Mouse (Mus musculus) gastrocnemius, adult 18-20 months (tissue): ENCODE results near the gene Trir. TPM values are rescaled to one million over a fixed set of nuclear protein-coding genes. Genes with fewer than 3 reads are reported as not detected.

Experiments used
- microRNA-seq: library from miRNA; unstranded; fragments of <30 nt; microRNA quantifications from one replicate; pipeline ENCODE4 v1.2.0, GENCODE M21; 2021
- total RNA-seq, 2 experiments: library from RNA; stranded (reverse); gene quantifications; 2 replicates each; pipeline ENCODE4 v1.2.3; 2021

The Trir gene
- total RNA-seq, 2 experiments from 2014 or later: 70.4 to 78.8 TPM

Small RNA genes lying within 50 kb of the gene (microRNA-seq; reads per million reads assigned to microRNA genes)
- gene Mir7070: not detected

Other genes with a start within 250 kb of the Trir start
- gene Nfix, start 226.5 kb upstream of the Trir start, total RNA-seq: 100 to 1,000 TPM; 481 to 528 TPM
- 10 to 100 TPM; 12.8 to 12.9 TPM for gene Dand5, start 204.0 kb upstream of the Trir start, total RNA-seq
- gene Gadd45gip1, start 195.3 kb upstream of the Trir start, total RNA-seq: 10 to 100 TPM; 22.9 to 24.2 TPM
- gene Rad23a, start 186.2 kb upstream of the Trir start, total RNA-seq: 100 to 1,000 TPM; 171 to 176 TPM
- 100 to 1,000 TPM; 145 to 160 TPM for gene Calr, start 179.9 kb upstream of the Trir start, total RNA-seq
- gene Farsa, start 169.8 kb upstream of the Trir start, total RNA-seq: 10 to 100 TPM; 22.8 to 25.2 TPM
- gene Syce2, start 154.7 kb upstream of the Trir start, total RNA-seq: 1 to 10 TPM; 1.3 to 1.4 TPM
- gene Gcdh, start 132.9 kb upstream of the Trir start, total RNA-seq: 10 to 100 TPM; 33.7 to 38.2 TPM
- not detected for gene Klf1, start 124.9 kb upstream of the Trir start, total RNA-seq
- 1 to 10 TPM; 6.1 to 6.8 TPM for gene Dnase2a, start 118.3 kb upstream of the Trir start, total RNA-seq
- gene Mast1, start 89.5 kb upstream of the Trir start, total RNA-seq: under 1 TPM in 1 of 2 experiments, not detected in 1; 0.07 TPM
- not detected for gene Rtbdn, start 79.8 kb upstream of the Trir start, total RNA-seq
- not detected for gene Gm49661, start 57.4 kb upstream of the Trir start, total RNA-seq
- gene Prdx2, start 57.2 kb upstream of the Trir start, total RNA-seq: 100 to 1,000 TPM; 193 to 200 TPM
- gene Rnaseh2a, start 57.1 kb upstream of the Trir start, total RNA-seq: 10 to 100 TPM; 21.1 to 21.7 TPM
- gene Junb, start 48.1 kb upstream of the Trir start, total RNA-seq: 10 to 100 TPM in 1 of 2 experiments, 1 to 10 TPM in 1; 9.4 to 12.5 TPM
- 1 to 10 TPM; 2.1 to 2.7 TPM for gene Hook2, start 36.2 kb upstream of the Trir start, total RNA-seq
- not detected for gene Best2, start 12.3 kb upstream of the Trir start, total RNA-seq
- 10 to 100 TPM; 53.6 to 58.0 TPM for gene Asna1, start 1.5 kb upstream of the Trir start, total RNA-seq
- 10 to 100 TPM; 27.6 to 35.4 TPM for gene Tnpo2, start 10.1 kb downstream of the Trir start, total RNA-seq
- gene Fbxw9, start 33.2 kb downstream of the Trir start, total RNA-seq: 1 to 10 TPM; 1.8 TPM
- gene Gm5741, start 41.2 kb downstream of the Trir start, total RNA-seq: not detected
- 10 to 100 TPM; 31.6 to 35.1 TPM for gene Dhps, start 44.9 kb downstream of the Trir start, total RNA-seq
- 10 to 100 TPM; 46.9 to 47.2 TPM for gene Wdr83os, start 53.9 kb downstream of the Trir start, total RNA-seq
- 10 to 100 TPM; 12.6 to 20.8 TPM for gene Wdr83, start 54.5 kb downstream of the Trir start, total RNA-seq
- 1 to 10 TPM; 7.9 to 9.4 TPM for gene Man2b1, start 56.4 kb downstream of the Trir start, total RNA-seq
- 1 to 10 TPM; 1.0 to 1.1 TPM for gene Zfp791, start 96.3 kb downstream of the Trir start, total RNA-seq
- not detected for gene Cks1brt, start 125.1 kb downstream of the Trir start, total RNA-seq
- gene Olfr371, start 199.2 kb downstream of the Trir start, total RNA-seq: not detected